Mouse (Mus musculus) CH12.LX (cell line): ENCODE measurements around the gene 4931422A03Rik. TPM values are rescaled to one million over a fixed set of nuclear protein-coding genes. Genes with fewer than 3 reads are reported as not detected.
A peak's percentile ranks its signal among the peaks of the same experiment; 100 is the strongest.

Experiments used
- DNase-seq: peaks from one replicate; pipeline ENCODE4 v3.0.0-alpha.2; 2013; ENCODE audit errors: extremely low read depth
- H3K27ac ChIP-seq: 2 replicates; pipeline ENCODE4 v1.5.1; 2012; ENCODE audit warnings: low read depth, mild to moderate bottlenecking, control low read depth, moderate library complexity; ENCODE audit not compliant: insufficient read depth
- H3K27me3 ChIP-seq: replicated peaks from 2 replicates; pipeline ENCODE3; 2012; ENCODE audit warnings: inconsistent platforms
- H3K36me3 ChIP-seq, 2 experiments: replicated peaks in 1 of 2; 2 replicates each; pipeline versions ENCODE3 to v1.6.1; 2012; ENCODE audit warnings: inconsistent platforms in 1 of 2, low read length in 1 of 2, mild to moderate bottlenecking in 1 of 2, mixed read lengths in 1 of 2, moderate library complexity in 1 of 2; ENCODE audit not compliant: control insufficient read depth in 1 of 2, insufficient read depth in 1 of 2
- H3K4me1 ChIP-seq, 2 experiments: 2 replicates each; pipeline ENCODE4 v1.6.1; 2012; ENCODE audit warnings: inconsistent platforms in 1 of 2, moderate library complexity in 1 of 2; ENCODE audit not compliant: insufficient read depth in 2 of 2, control insufficient read depth in 1 of 2
- H3K4me2 ChIP-seq: 2 replicates; pipeline ENCODE4 v1.6.1; 2012; ENCODE audit warnings: low read depth, mild to moderate bottlenecking, control low read depth; ENCODE audit not compliant: poor library complexity, insufficient read depth, severe bottlenecking
- H3K4me3 ChIP-seq, 3 experiments: fragments of 150-350 bp in 1 of 3; sonication (generic) in 1 of 3; replicated peaks in 1 of 3; 2 replicates each; pipeline versions ENCODE3 to v1.5.1; 2011 to 2012; ENCODE audit warnings: low read depth in 2 of 3, low read length in 2 of 3, mild to moderate bottlenecking in 2 of 3, moderate library complexity in 2 of 3, control low read depth in 1 of 3, improper control_type of control experiment in 1 of 3, inconsistent platforms in 1 of 3, mixed read lengths in 1 of 3; ENCODE audit not compliant: poor library complexity in 1 of 3
- H3K79me2 ChIP-seq: replicated peaks from 2 replicates; pipeline ENCODE4 v1.6.1; 2012; ENCODE audit warnings: mild to moderate bottlenecking, moderate library complexity; ENCODE audit not compliant: control insufficient read depth, poor library complexity, insufficient read depth, severe bottlenecking; ENCODE audit errors: extremely low read depth
- H3K9ac ChIP-seq: 2 replicates; pipeline ENCODE4 v1.6.1; 2012; ENCODE audit warnings: low read depth, mild to moderate bottlenecking, control low read depth, moderate library complexity; ENCODE audit not compliant: insufficient read depth
- H3K9me3 ChIP-seq: replicated peaks from 2 replicates; pipeline ENCODE3; 2012; ENCODE audit warnings: low read length, inconsistent platforms, mixed read lengths
- BHLHE40 ChIP-seq: IDR thresholded peaks from 2 replicates; pipeline ENCODE4 v1.6.1; 2011; ENCODE audit warnings: mild to moderate bottlenecking, low read depth, low read length, improper control_type of control experiment
- CHD1 ChIP-seq: IDR thresholded peaks from 2 replicates; pipeline ENCODE4 v1.6.1; 2012; ENCODE audit warnings: low read depth, low read length, improper control_type of control experiment, inconsistent platforms
- CHD2 ChIP-seq: IDR thresholded peaks from 2 replicates; pipeline ENCODE4 v1.6.1; 2011; ENCODE audit warnings: low read length, improper control_type of control experiment
- CTCF ChIP-seq, 2 experiments: IDR thresholded peaks in 1 of 2; conservative IDR thresholded peaks in 1 of 2; 2 replicates each; pipeline ENCODE4 v1.5.1; 2011 to 2012; ENCODE audit warnings: low read depth in 2 of 2, low read length in 2 of 2, improper control_type of control experiment in 1 of 2, inconsistent platforms in 1 of 2, mild to moderate bottlenecking in 1 of 2, moderate library complexity in 1 of 2
- ELF1 ChIP-seq: IDR thresholded peaks from 2 replicates; pipeline ENCODE4 v1.6.1; 2014; ENCODE audit warnings: low read depth, mild to moderate bottlenecking, inconsistent platforms, low read length, improper control_type of control experiment
- EP300 ChIP-seq: IDR thresholded peaks from 2 replicates; pipeline ENCODE4 v1.6.1; 2011; ENCODE audit warnings: low read length, improper control_type of control experiment
- ETS1 ChIP-seq: conservative IDR thresholded peaks from 2 replicates; pipeline ENCODE4 v1.6.1; 2012; ENCODE audit warnings: low read depth, mild to moderate bottlenecking, inconsistent platforms, low read length, improper control_type of control experiment, moderate library complexity
- HCFC1 ChIP-seq: IDR thresholded peaks from 2 replicates; pipeline ENCODE4 v1.6.1; 2012; ENCODE audit warnings: low read depth, mild to moderate bottlenecking, inconsistent platforms, low read length, improper control_type of control experiment
- IRF4 ChIP-seq: IDR thresholded peaks from 2 replicates; pipeline ENCODE4 v1.6.1; 2014; ENCODE audit warnings: low read depth, mild to moderate bottlenecking, inconsistent platforms, low read length, improper control_type of control experiment
- KAT2A ChIP-seq: IDR thresholded peaks from 2 replicates; pipeline ENCODE4 v1.6.1; 2012; ENCODE audit warnings: low read length, improper control_type of control experiment, inconsistent platforms; ENCODE audit not compliant: insufficient replicate concordance
- MAFK ChIP-seq: IDR thresholded peaks from 2 replicates; pipeline ENCODE4 v1.6.1; 2011; ENCODE audit warnings: low read length, improper control_type of control experiment; ENCODE audit not compliant: insufficient replicate concordance
- MAZ ChIP-seq: IDR thresholded peaks from 2 replicates; pipeline ENCODE4 v1.6.1; 2012; ENCODE audit warnings: low read depth, mild to moderate bottlenecking, inconsistent platforms, low read length, improper control_type of control experiment, moderate library complexity
- MEF2A ChIP-seq: IDR thresholded peaks from 2 replicates; pipeline ENCODE4 v1.6.1; 2014; ENCODE audit warnings: low read depth, mild to moderate bottlenecking, inconsistent platforms, low read length, improper control_type of control experiment, borderline replicate concordance
- MXI1 ChIP-seq: IDR thresholded peaks from 2 replicates; pipeline ENCODE4 v1.6.1; 2011; ENCODE audit warnings: mild to moderate bottlenecking, low read depth, low read length, improper control_type of control experiment
- MYC ChIP-seq: IDR thresholded peaks from 2 replicates; pipeline ENCODE4 v1.6.1; 2011; ENCODE audit warnings: low read depth, mild to moderate bottlenecking, improper control_type of control experiment, low read length
- PAX5 ChIP-seq: IDR thresholded peaks from 2 replicates; pipeline ENCODE4 v1.6.1; 2012; ENCODE audit warnings: low read length, inconsistent platforms, mixed read lengths
- POLR2A ChIP-seq: IDR thresholded peaks from 2 replicates; pipeline ENCODE4 v1.6.1; 2011; ENCODE audit warnings: low read depth, mild to moderate bottlenecking, improper control_type of control experiment, low read length
- POLR2AphosphoS2 ChIP-seq: IDR thresholded peaks from 2 replicates; pipeline ENCODE4 v1.6.1; 2011; ENCODE audit warnings: low read depth, low read length, improper control_type of control experiment
- RCOR1 ChIP-seq: conservative IDR thresholded peaks from 2 replicates; pipeline ENCODE4 v1.6.1; 2012; ENCODE audit warnings: low read depth, mild to moderate bottlenecking, inconsistent platforms, low read length, improper control_type of control experiment
- SIN3A ChIP-seq: IDR thresholded peaks from 2 replicates; pipeline ENCODE4 v1.6.1; 2012; ENCODE audit warnings: low read length, improper control_type of control experiment, inconsistent platforms
- SMC3 ChIP-seq: IDR thresholded peaks from 2 replicates; pipeline ENCODE4 v1.6.1; 2011; ENCODE audit warnings: low read depth, low read length, improper control_type of control experiment
- TBP ChIP-seq: conservative IDR thresholded peaks from 2 replicates; pipeline ENCODE4 v1.6.1; 2011; ENCODE audit warnings: low read depth, low read length, improper control_type of control experiment
- TCF12 ChIP-seq: IDR thresholded peaks from 2 replicates; pipeline ENCODE4 v1.6.1; 2014; ENCODE audit warnings: low read depth, mild to moderate bottlenecking, inconsistent platforms, low read length, improper control_type of control experiment
- USF2 ChIP-seq: conservative IDR thresholded peaks from 2 replicates; pipeline ENCODE4 v1.6.1; 2011; ENCODE audit warnings: low read depth, low read length, improper control_type of control experiment
- ZC3H11A ChIP-seq: IDR thresholded peaks from 2 replicates; pipeline ENCODE4 v1.6.1; 2012; ENCODE audit warnings: low read depth, mild to moderate bottlenecking, inconsistent platforms, low read length, improper control_type of control experiment
- ZKSCAN1 ChIP-seq: IDR thresholded peaks from 2 replicates; pipeline ENCODE4 v1.6.1; 2012; ENCODE audit warnings: low read depth, inconsistent platforms, low read length, improper control_type of control experiment, borderline replicate concordance
- ZMIZ1 ChIP-seq: IDR thresholded peaks from 2 replicates; pipeline ENCODE4 v1.6.1; 2012; ENCODE audit warnings: low read depth, mild to moderate bottlenecking, inconsistent platforms, low read length, improper control_type of control experiment
- dilution Hi-C: fragments of 300-500 bp; cut with MboI; formaldehyde crosslinking; loops from 2 replicates; pipeline ENCODE4 v1.14.3; 2020; ENCODE audit warnings: low sequenced_read_pairs; ENCODE audit not compliant: extremely low pct_unique_long_range_greater_than_20kb, extremely low pct_ligation_motif_present
- in situ Hi-C: fragments of 300-500 bp; cut with MboI; formaldehyde crosslinking; loops from 3 replicates; pipeline ENCODE4 v1.14.3; 2019; ENCODE audit warnings: low sequenced_read_pairs, low pct_ligation_motif_present, low pct_unique_long_range_greater_than_20kb, mixed read lengths
- polyA plus RNA-seq: library from polyadenylated mRNA; unstranded; fragments of >175 nt; gene quantifications from 2 replicates; pipeline ENCODE4 v1.2.1, GENCODE M21; 2012; ENCODE audit warnings: low read depth; ENCODE audit not compliant: insufficient read length
- total RNA-seq, 2 experiments: library from RNA; depleted of rRNA; stranded (reverse); fragments of 300-350 nt in 1 of 2; fragments of >200 nt in 1 of 2; gene quantifications; 2 replicates each; pipeline ENCODE4 v1.2.3; 2012 to 2014

4931422A03Rik gene
- total and polyA plus RNA-seq, 3 experiments, result 0.68 to 2.4 TPM; not detected in 1

- no peak for TF ChIP-seq ZC3H11A
- no peak for TF ChIP-seq MEF2A
- TF ChIP-seq IRF4, result no peak
- TF ChIP-seq POLR2A, result 0 out of 2 replicates have a peak, but pooled peaks have one; percentile 24
- no peak for TF ChIP-seq USF2
- no peak overlapping the region for H3K4me2 ChIP-seq
- peaks cover 55 to 72% of the 10 kb centered on the region in 2 experiments for H3K36me3 ChIP-seq
- peaks cover 2% of the 10 kb centered on the region for H3K27me3 ChIP-seq
- no peaks in the 10 kb centered on the region for H3K9me3 ChIP-seq
- no peak for DNase-seq
- in situ Hi-C loops, result loop anchor here (25.0 kb wide), 1 partner anchor 514 kb away; no protein-coding TSS in a partner anchor
- peaks cover 36% of the 10 kb centered on the region for H3K79me2 ChIP-seq
- no peak overlapping the region for H3K9ac ChIP-seq
- no peak overlapping the region for H3K4me3 ChIP-seq
- dilution Hi-C loops, result no loop called here
- H3K4me1 ChIP-seq, result peaks cover 5 to 38% of the 10 kb centered on the region in 2 experiments; a peak in 3 of 4 replicates
- peak overlapping the region; percentile 16; the same call in 1 of the 2 replicates for H3K27ac ChIP-seq
Observed at GRCm38 (mm10) chr2:103975904-103976303, 52.3 kb downstream of the 4931422A03Rik start.

GRCm38 (mm10) chr2:103971838-103972237 lies 56.3 kb downstream of the 4931422A03Rik start:
- DNase-seq, result no peak
- peaks cover 5 to 47% of the 10 kb centered on the region in 2 experiments; a peak in 3 of 4 replicates for H3K4me1 ChIP-seq

DNA sequence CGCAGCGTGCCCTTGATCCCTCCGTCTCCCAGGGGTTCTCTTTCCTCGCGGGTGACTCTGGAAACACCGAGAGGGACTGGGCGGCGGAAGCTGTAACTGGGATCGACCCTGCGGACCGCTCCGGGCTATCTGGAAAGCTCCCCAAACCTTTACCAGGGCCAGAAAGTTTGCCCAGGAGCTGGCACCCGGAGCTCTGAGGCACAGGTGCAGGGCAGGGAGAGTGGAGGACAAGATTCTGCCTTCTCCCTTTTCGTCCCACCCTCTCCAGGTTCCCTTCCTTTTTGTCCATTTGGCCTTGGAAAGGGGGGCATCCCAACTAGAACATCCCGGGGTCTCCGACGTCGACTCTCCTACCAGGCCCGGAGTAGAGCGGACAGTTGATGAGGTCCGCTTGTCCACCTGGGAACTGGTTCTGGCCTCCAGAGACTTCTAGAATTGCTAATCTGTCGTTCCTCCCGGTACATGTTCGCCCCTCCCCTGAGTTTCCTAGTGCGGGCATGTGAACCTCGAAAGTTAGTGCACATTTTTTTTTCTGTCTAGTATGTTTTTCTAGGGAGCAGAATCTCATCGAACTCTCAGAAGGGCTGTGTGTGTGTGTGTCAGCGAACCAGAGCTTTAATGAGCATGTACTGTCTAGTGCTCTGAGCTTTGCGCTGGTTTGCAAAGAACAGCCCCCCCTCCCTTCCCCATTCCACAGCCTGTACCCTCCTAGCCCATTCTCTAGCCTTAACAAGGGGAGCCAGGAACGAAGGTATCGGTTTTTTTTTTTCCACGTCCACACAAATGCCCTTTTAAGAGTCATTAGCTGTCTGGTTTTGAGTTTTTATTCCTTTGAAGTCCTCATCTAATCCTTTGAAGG lies 57.1 kb downstream of the 4931422A03Rik start:
- DNase-seq, result no peak
- H3K9ac ChIP-seq, result peak overlapping the region; percentile 99
- H3K4me2 ChIP-seq, result peak overlapping the region; percentile 93
- peaks cover 22 to 31% of the 10 kb centered on the region in 2 experiments for H3K36me3 ChIP-seq
- TF ChIP-seq ZKSCAN1 (no peak), HCFC1 (no peak), SMC3 (no peak), TBP (0 out of 2 replicates have a peak, but pooled peaks have one; percentile 20), ZC3H11A (no peak), MYC (0 out of 2 replicates have a peak, but pooled peaks have one; percentile 24), BHLHE40 (0 out of 2 replicates have a peak, but pooled peaks have one; percentile 15), MAZ (0 out of 2 replicates have a peak, but pooled peaks have one; percentile 21), TCF12 (0 out of 2 replicates have a peak, but pooled peaks have one; percentile 9), MXI1 (peak; percentile 16; the same call in 1 of the 2 replicates), ZMIZ1 (no peak), PAX5 (no peak)
- H3K27ac ChIP-seq, result peak overlapping the region; percentile 77
- no peaks in the 10 kb centered on the region for H3K9me3 ChIP-seq
- in situ Hi-C loops (no loop called here), dilution Hi-C loops (no loop called here)
- peaks cover 44% of the 10 kb centered on the region for H3K79me2 ChIP-seq
- peaks cover 5% of the 10 kb centered on the region for H3K27me3 ChIP-seq
- peaks cover 5 to 51% of the 10 kb centered on the region in 2 experiments; a peak in 3 of 4 replicates for H3K4me1 ChIP-seq
- peak overlapping the region; percentile 48 to 81 (median 68) for H3K4me3 ChIP-seq

More at GRCm38 (mm10) chr2:103971838-103972237, 56.3 kb downstream of the 4931422A03Rik start:
- peak overlapping the region in 1 of 3 experiments; percentile 81 for H3K4me3 ChIP-seq
- in situ Hi-C loops (no loop called here), dilution Hi-C loops (no loop called here)
- no peak for TF ChIP-seq KAT2A
- no peak for TF ChIP-seq POLR2AphosphoS2
- no peak for TF ChIP-seq TBP
- no peak for TF ChIP-seq CHD2
- no peak for TF ChIP-seq PAX5
- no peak for TF ChIP-seq MAZ
- no peak for TF ChIP-seq RCOR1
- no peak for TF ChIP-seq CTCF (conservative IDR thresholded peaks at IDR 0.05 in 1 of 2, IDR thresholded peaks at IDR 0.05 in 1 of 2; ENCODE audit: low read depth in 2 of 2, low read length in 2 of 2)
- TF ChIP-seq SIN3A, result no peak
- no peak for TF ChIP-seq EP300
- no peak for TF ChIP-seq ETS1
- no peak for TF ChIP-seq MAFK
- no peak for TF ChIP-seq ELF1
- TF ChIP-seq USF2, result no peak
- no peak for TF ChIP-seq CHD1
- peaks cover 5% of the 10 kb centered on the region for H3K27me3 ChIP-seq
- no peaks in the 10 kb centered on the region for H3K9me3 ChIP-seq
- H3K79me2 ChIP-seq, result peaks cover 44% of the 10 kb centered on the region
- H3K4me2 ChIP-seq, result peak overlapping the region; percentile 93
- peaks cover 26 to 36% of the 10 kb centered on the region in 2 experiments for H3K36me3 ChIP-seq
- peak overlapping the region; percentile 99 for H3K9ac ChIP-seq
- no peak overlapping the region for H3K27ac ChIP-seq
